Mouse (Mus musculus) kidney, embryonic 14.5 days (tissue): ENCODE data around the gene Mrps34. TPM values are rescaled to one million over a fixed set of nuclear protein-coding genes. Genes with fewer than 3 reads are reported as not detected.

ENCODE experiments used
- ATAC-seq: fragments of 200-750 bp; cut with Nextera tagmentation; 2 replicates; pipeline ENCODE4 v1.8.0; 2017; ENCODE audit warnings: moderate number of reproducible peaks, mild to moderate bottlenecking, moderate TSS enrichment, moderate library complexity; ENCODE audit not compliant: low FRiP score, low TSS enrichment
- H3K27ac ChIP-seq: fragments of 300-500 bp; sonication (generic); 2 replicates; pipeline ENCODE4 v1.5.1; 2014; ENCODE audit warnings: low read depth, mild to moderate bottlenecking, low read length, moderate library complexity, mixed read lengths
- H3K27me3 ChIP-seq: fragments of 300-500 bp; sonication (generic); 2 replicates; pipeline ENCODE4 v1.6.1; 2014; ENCODE audit warnings: mild to moderate bottlenecking, low read length; ENCODE audit not compliant: control insufficient read depth, insufficient read depth
- H3K36me3 ChIP-seq: fragments of 300-500 bp; sonication (generic); 2 replicates; pipeline ENCODE4 v1.6.1; 2014; ENCODE audit warnings: low read length, mixed read lengths; ENCODE audit not compliant: control insufficient read depth, insufficient read depth
- H3K4me1 ChIP-seq: fragments of 300-500 bp; sonication (generic); 2 replicates; pipeline ENCODE4 v1.6.1; 2014; ENCODE audit warnings: low read length, mixed read lengths; ENCODE audit not compliant: control insufficient read depth, insufficient read depth
- H3K4me2 ChIP-seq: fragments of 300-500 bp; sonication (generic); replicated peaks from 2 replicates; pipeline ENCODE4 v1.6.1; 2014; ENCODE audit warnings: low read depth, mild to moderate bottlenecking, low read length
- H3K4me3 ChIP-seq: fragments of 300-500 bp; sonication (generic); 2 replicates; pipeline ENCODE4 v1.5.1; 2014; ENCODE audit warnings: mild to moderate bottlenecking, low read length
- H3K9ac ChIP-seq: fragments of 300-500 bp; sonication (generic); 2 replicates; pipeline ENCODE4 v1.6.1; 2014; ENCODE audit warnings: low read depth, mild to moderate bottlenecking, low read length, moderate library complexity
- H3K9me3 ChIP-seq: fragments of 300-500 bp; sonication (generic); 2 replicates; pipeline ENCODE4 v1.6.1; 2016; ENCODE audit warnings: low read length; ENCODE audit not compliant: control insufficient read depth
- WGBS: fragments of 180-500 bp; shearing (Covaris S2); extraction: QIAGEN DNeasy Blood & Tissue Kit; methylation state at CpG from one replicate; pipeline ENCODE4 v1.1.7; 2014; 5-methylcytosine and 5-hydroxymethylcytosine counted together
- polyA plus RNA-seq: library from polyadenylated mRNA; unstranded; fragments of >200 nt; fragmentation: Nextera tagmentation; extraction: Ambion mirVana; gene quantifications from 2 replicates; pipeline ENCODE4 v1.2.1, GENCODE M21; 2014

Mrps34 gene
- polyA plus RNA-seq, 1 experiment from 2014 or later: 102 TPM

- H3K27me3 ChIP-seq: no peaks in the 10 kb centered on the region
- peaks cover 18% of the 10 kb centered on the region for H3K4me1 ChIP-seq
- peak overlapping the region; percentile 87 for H3K9ac ChIP-seq
- H3K9me3 ChIP-seq: no peaks in the 10 kb centered on the region
- 2% methylated on average over 18 of the region's 18 CpGs for WGBS
- peak overlapping the region; percentile 92 for H3K4me2 ChIP-seq
- no peak for ATAC-seq
- peak overlapping the region; percentile 56 for H3K27ac ChIP-seq
- H3K36me3 ChIP-seq: peaks cover 42% of the 10 kb centered on the region
- peak overlapping the region; percentile 74 for H3K4me3 ChIP-seq
Measured at GRCm38 (mm10) chr17:24886932-24887271, 8.0 kb upstream of the Mrps34 start.

- peak overlapping the region; percentile 87 for H3K9ac ChIP-seq
- no peaks in the 10 kb centered on the region for H3K27me3 ChIP-seq
- 62% methylated on average over 18 of the region's 18 CpGs for WGBS
- peak overlapping the region; percentile 92 for H3K4me2 ChIP-seq
- H3K9me3 ChIP-seq: no peaks in the 10 kb centered on the region
- peak overlapping the region; percentile 74 for H3K4me3 ChIP-seq
- ATAC-seq: no peak
- peaks cover 47% of the 10 kb centered on the region for H3K36me3 ChIP-seq
- no peak overlapping the region for H3K27ac ChIP-seq
- H3K4me1 ChIP-seq: peaks cover 18% of the 10 kb centered on the region
Measured at GRCm38 (mm10) chr17:24887291-24888080, 7.4 kb upstream of the Mrps34 start.

GRCm38 (mm10) chr17:24888862-24889261 is 6.1 kb upstream of the Mrps34 start:
- H3K27me3 ChIP-seq: no peaks in the 10 kb centered on the region
- H3K27ac ChIP-seq: no peak overlapping the region
- H3K36me3 ChIP-seq: peaks cover 44% of the 10 kb centered on the region
- ATAC-seq: no peak
- no peak overlapping the region for H3K4me2 ChIP-seq
- H3K4me1 ChIP-seq: peaks cover 21% of the 10 kb centered on the region
- no peak overlapping the region for H3K9ac ChIP-seq
- no peak overlapping the region for H3K4me3 ChIP-seq
- no peaks in the 10 kb centered on the region for H3K9me3 ChIP-seq
- WGBS: 96% methylated on average over 3 of the region's 3 CpGs

GRCm38 (mm10) chr17:24890151-24891092 is 4.5 kb upstream of the Mrps34 start:
- Histone ChIP-seq H3K9ac (no peak overlapping the region), H3K27me3 (no peaks in the 10 kb centered on the region), H3K4me3 (no peak overlapping the region), H3K4me2 (no peak overlapping the region), H3K36me3 (peaks cover 40% of the 10 kb centered on the region), H3K4me1 (peaks cover 22% of the 10 kb centered on the region), H3K9me3 (no peaks in the 10 kb centered on the region), H3K27ac (no peak overlapping the region)
- no peak for ATAC-seq
- 84% methylated on average over 19 of the region's 19 CpGs for WGBS

- Histone ChIP-seq H3K27ac (no peak overlapping the region), H3K4me1 (peaks cover 27% of the 10 kb centered on the region), H3K9me3 (no peaks in the 10 kb centered on the region), H3K4me3 (no peak overlapping the region), H3K27me3 (no peaks in the 10 kb centered on the region), H3K36me3 (peaks cover 40% of the 10 kb centered on the region), H3K4me2 (no peak overlapping the region), H3K9ac (no peak overlapping the region)
- WGBS: 90% methylated on average over 13 of the region's 13 CpGs
- no peak for ATAC-seq
Measured at GRCm38 (mm10) chr17:24891321-24891720, 3.6 kb upstream of the Mrps34 start.

- Histone ChIP-seq H3K36me3 (peaks cover 46% of the 10 kb centered on the region), H3K9me3 (no peaks in the 10 kb centered on the region), H3K4me2 (no peak overlapping the region), H3K9ac (no peak overlapping the region), H3K27ac (no peak overlapping the region), H3K27me3 (no peaks in the 10 kb centered on the region), H3K4me1 (peaks cover 24% of the 10 kb centered on the region), H3K4me3 (no peak overlapping the region)
- WGBS: 89% methylated on average over 12 of the region's 12 CpGs
- no peak for ATAC-seq
Measured at GRCm38 (mm10) chr17:24892785-24893184, 2.1 kb upstream of the Mrps34 start.

GRCm38 (mm10) chr17:24893276-24893675 is 1.6 kb upstream of the Mrps34 start:
- ATAC-seq: no peak
- Histone ChIP-seq H3K27ac (no peak overlapping the region), H3K9ac (no peak overlapping the region), H3K4me3 (no peak overlapping the region), H3K4me1 (peaks cover 22% of the 10 kb centered on the region), H3K4me2 (no peak overlapping the region), H3K36me3 (peaks cover 51% of the 10 kb centered on the region), H3K27me3 (no peaks in the 10 kb centered on the region), H3K9me3 (no peaks in the 10 kb centered on the region)
- 93% methylated on average over 2 of the region's 2 CpGs for WGBS

GRCm38 (mm10) chr17:24894061-24894994 is 588 bp upstream of the Mrps34 start:
- peak overlapping the region; percentile 93 for H3K9ac ChIP-seq
- H3K27ac ChIP-seq: peak overlapping the region; percentile 79; the same call in 1 of the 2 replicates
- H3K4me3 ChIP-seq: peak overlapping the region; percentile 83
- WGBS: 10% methylated on average over 31 of the region's 31 CpGs
- peak; percentile 5; the same call in 1 of the 2 replicates for ATAC-seq
- H3K27me3 ChIP-seq: no peaks in the 10 kb centered on the region
- peaks cover 61% of the 10 kb centered on the region for H3K36me3 ChIP-seq
- H3K4me1 ChIP-seq: peaks cover 22% of the 10 kb centered on the region
- peak overlapping the region; percentile 92 for H3K4me2 ChIP-seq
- H3K9me3 ChIP-seq: no peaks in the 10 kb centered on the region
